Mouse (Mus musculus) kidney, embryonic 15.5 days (tissue): ENCODE measurements at regions not wholly inside any gene's neighbourhood (a gene's known extent, or its start where the extent isn't known, plus 50 kb on each side); places are given as distances from the start of the nearest gene placed in this dataset.
A peak's percentile ranks its signal among the peaks of the same experiment; 100 is the strongest.

Experiments used
- ATAC-seq: fragments of 200-750 bp; cut with Nextera tagmentation; replicated peaks from 2 replicates; pipeline ENCODE4 v1.8.0; 2017; ENCODE audit warnings: moderate TSS enrichment; ENCODE audit not compliant: low FRiP score
- H3K27ac ChIP-seq: fragments of 300-500 bp; sonication (generic); 2 replicates; pipeline ENCODE4 v1.5.1; 2015; ENCODE audit warnings: mild to moderate bottlenecking, inconsistent platforms
- H3K27me3 ChIP-seq: fragments of 300-500 bp; sonication (generic); 2 replicates; pipeline ENCODE4 v1.6.1; 2015; ENCODE audit warnings: inconsistent platforms
- H3K36me3 ChIP-seq: fragments of 300-500 bp; sonication (generic); 2 replicates; pipeline ENCODE4 v1.6.1; 2015; ENCODE audit warnings: inconsistent platforms
- H3K4me1 ChIP-seq: fragments of 300-500 bp; sonication (generic); 2 replicates; pipeline ENCODE4 v1.6.1; 2015; ENCODE audit warnings: inconsistent platforms
- H3K4me2 ChIP-seq: fragments of 300-500 bp; sonication (generic); 2 replicates; pipeline ENCODE4 v1.6.1; 2015; ENCODE audit warnings: moderate library complexity, mild to moderate bottlenecking, inconsistent platforms
- H3K4me3 ChIP-seq: fragments of 300-500 bp; sonication (generic); replicated peaks from 2 replicates; pipeline ENCODE4 v1.5.1; 2015; ENCODE audit warnings: mild to moderate bottlenecking, inconsistent platforms
- H3K9ac ChIP-seq: fragments of 300-500 bp; sonication (generic); 2 replicates; pipeline ENCODE4 v1.6.1; 2015; ENCODE audit warnings: mild to moderate bottlenecking, inconsistent platforms
- H3K9me3 ChIP-seq: fragments of 300-500 bp; sonication (generic); replicated peaks from 2 replicates; pipeline ENCODE4 v1.6.1; 2016; ENCODE audit warnings: inconsistent platforms
- WGBS: fragments of 180-500 bp; shearing (Covaris S2); methylation state at CpG from one replicate; pipeline ENCODE4 v1.1.7; 2015; ENCODE audit warnings: mixed read lengths; 5-methylcytosine and 5-hydroxymethylcytosine counted together

DNA sequence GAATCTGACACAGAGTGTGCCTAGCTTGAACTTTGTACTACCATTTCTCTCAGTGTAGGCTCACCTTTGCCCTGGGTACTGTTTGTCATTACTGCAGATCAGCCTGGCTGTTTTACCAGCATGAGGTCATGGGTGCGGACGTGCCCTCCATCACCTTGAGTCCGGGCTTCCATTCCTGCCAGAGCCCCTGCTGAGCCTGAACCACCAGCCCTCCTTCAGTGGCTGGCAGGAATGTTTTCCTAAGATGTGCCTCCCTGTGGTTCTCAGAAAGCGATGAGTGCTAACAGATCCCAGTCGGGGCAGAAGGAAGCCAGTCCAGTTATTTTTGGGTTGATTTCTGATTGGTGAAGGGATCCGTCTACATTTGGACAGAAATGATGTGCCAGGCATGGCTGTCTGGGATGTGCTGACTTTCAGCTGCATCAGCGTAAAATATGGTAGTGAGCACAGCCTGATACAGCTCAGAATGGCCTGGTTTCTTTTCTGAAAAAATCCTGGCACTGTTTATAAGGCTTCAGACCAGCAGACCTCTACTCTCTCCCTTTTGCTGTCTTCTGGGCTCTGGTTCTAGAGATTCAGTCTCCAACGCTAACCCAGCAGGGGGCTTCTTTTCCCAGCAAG is 324.0 kb upstream of the Nfe2l3 start:
- Histone ChIP-seq H3K36me3 (no peaks in the 10 kb centered on the region), H3K9ac (no peak overlapping the region), H3K27ac (no peak overlapping the region), H3K9me3 (no peaks in the 10 kb centered on the region), H3K4me3 (no peak overlapping the region), H3K27me3 (no peaks in the 10 kb centered on the region), H3K4me2 (no peak overlapping the region), H3K4me1 (no peaks in the 10 kb centered on the region)
- WGBS, result 42% methylated on average over 8 of the region's 8 CpGs
- ATAC-seq, result no peak

DNA sequence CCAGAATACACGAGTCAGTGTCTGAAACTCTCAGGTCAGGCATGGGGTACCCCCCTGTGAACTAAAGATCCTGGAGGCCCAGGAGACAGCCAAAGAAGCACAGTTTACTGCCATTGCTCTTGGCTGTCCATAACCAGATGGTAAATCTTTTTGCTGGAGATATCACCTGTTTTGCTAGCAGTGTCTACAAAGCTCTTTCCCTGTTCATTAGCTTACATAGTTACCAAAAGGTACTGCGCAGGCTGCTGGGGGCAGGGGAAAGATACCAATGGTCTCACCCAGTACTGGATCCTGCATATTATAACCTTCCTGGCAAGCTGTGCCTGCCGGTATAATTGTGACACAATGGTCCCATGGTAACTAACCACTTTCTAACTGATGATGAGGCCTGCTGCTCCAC is 321.9 kb upstream of the Nfe2l3 start:
- no peaks in the 10 kb centered on the region for H3K9me3 ChIP-seq
- no peaks in the 10 kb centered on the region for H3K36me3 ChIP-seq
- ATAC-seq, result no peak
- H3K27ac ChIP-seq, result no peak overlapping the region
- H3K4me1 ChIP-seq, result no peaks in the 10 kb centered on the region
- no peak overlapping the region for H3K4me3 ChIP-seq
- H3K9ac ChIP-seq, result no peak overlapping the region
- no peak overlapping the region for H3K4me2 ChIP-seq
- H3K27me3 ChIP-seq, result no peaks in the 10 kb centered on the region
- WGBS, result 90% methylated on average over 3 of the region's 3 CpGs

DNA sequence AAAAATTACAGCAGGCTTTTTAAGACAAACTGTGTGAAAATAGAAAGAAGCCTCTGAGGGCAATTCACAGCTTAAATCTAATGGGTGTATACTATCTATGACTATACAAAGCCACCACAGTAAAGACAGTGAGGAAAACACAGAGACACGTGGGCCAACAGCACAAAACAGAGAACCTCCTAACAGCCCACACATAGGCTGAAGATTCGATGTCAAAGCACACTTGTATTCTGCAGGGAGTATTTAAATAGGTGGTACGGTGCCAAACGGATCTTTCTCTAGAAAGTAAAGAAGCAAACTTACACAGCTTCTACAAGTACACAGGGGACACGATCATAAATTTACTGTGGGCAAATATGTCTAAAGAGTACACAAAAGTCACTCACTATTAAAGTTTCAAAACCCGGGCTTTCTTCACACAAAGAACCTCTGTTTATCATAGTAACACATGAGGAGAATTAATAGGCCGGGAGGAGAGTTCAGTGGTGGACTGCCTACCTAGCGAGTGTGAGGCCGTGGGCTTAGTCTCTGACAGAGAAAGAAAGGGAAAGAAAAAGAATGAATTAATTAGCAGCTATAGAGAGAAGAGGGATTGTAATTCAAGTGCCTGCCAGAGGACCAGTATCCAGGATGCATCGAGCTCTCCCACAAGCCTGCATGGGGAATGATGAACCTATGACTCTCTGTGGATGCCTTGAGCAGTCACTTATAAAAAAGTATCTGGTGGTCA is 317.7 kb upstream of the Nfe2l3 start:
- Histone ChIP-seq H3K27ac (no peak overlapping the region), H3K9ac (no peak overlapping the region), H3K9me3 (no peaks in the 10 kb centered on the region), H3K36me3 (no peaks in the 10 kb centered on the region), H3K4me1 (peaks cover 13% of the 10 kb centered on the region), H3K27me3 (no peaks in the 10 kb centered on the region), H3K4me2 (no peak overlapping the region), H3K4me3 (no peak overlapping the region)
- WGBS, result 70% methylated on average over 10 of the region's 10 CpGs
- ATAC-seq, result no peak

DNA sequence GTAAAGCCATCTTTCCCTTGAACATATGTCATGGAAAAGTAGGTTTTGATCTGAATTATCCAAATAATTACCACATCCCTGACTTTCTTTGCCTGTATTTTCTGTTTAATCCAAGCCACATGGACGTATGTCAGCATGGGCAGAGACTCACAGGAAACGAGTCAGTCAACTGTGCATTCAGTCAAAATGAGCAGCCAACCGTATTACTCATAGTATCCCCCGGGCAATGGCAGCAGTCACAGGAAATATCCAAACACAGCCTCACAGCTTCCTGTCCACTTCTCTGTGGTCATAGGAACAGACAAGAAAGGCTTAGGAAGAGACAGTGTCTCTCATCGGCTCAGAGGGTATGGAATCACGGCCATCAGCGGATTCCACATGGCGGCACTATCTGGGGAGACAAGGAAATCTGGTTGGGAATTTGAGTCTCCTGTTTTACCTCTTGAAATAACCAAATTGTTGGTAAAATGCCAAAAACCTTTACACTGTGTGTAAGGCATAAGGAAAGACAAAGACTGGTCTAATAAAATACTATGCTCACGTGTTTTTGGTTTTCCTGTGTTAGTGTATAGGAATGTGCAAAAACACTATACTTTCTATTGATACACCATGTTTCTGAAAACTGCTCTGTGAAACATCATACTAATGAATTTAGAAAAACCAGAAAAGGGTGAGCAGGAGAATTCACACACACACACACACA is 313.5 kb upstream of the Nfe2l3 start:
- Histone ChIP-seq H3K4me1 (peaks cover 18% of the 10 kb centered on the region), H3K36me3 (no peaks in the 10 kb centered on the region), H3K9ac (no peak overlapping the region), H3K4me2 (0 out of 2 replicates have a peak overlapping the region, but pooled peaks have one; percentile 5), H3K27me3 (no peaks in the 10 kb centered on the region), H3K9me3 (no peaks in the 10 kb centered on the region), H3K4me3 (no peak overlapping the region), H3K27ac (peak overlapping the region; percentile 78; the same call in 1 of the 2 replicates)
- no peak for ATAC-seq
- 48% methylated on average over 9 of the region's 9 CpGs for WGBS

DNA sequence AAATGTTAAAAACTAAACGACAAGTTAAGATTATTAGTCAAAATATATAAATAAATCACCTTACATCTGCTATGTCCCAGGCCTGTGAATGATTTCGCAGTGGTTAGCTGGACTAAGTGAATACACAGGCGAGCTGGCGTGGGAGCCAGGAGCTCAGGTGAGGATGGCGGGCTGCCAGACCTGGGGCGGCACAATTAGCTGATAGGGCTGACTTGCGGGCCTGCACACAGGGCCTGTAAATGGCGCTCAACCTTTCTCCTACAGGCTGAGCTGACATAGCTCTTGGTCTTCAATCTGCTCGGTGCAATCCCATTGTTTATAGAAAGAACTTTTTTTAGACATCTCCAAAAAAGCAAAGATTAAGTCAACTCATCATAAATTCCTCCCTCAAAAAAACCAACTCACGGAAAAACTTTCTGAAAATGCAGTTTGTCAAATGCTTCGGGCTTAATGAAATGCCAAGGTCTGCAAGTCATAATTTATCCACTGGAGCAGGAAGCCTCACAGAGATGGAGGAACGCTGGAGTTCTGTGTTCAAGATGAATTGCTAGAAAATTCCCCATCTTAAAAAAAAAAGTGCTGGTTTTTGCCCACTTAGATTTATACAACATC is 312.7 kb upstream of the Nfe2l3 start:
- H3K27me3 ChIP-seq, result no peaks in the 10 kb centered on the region
- H3K9me3 ChIP-seq, result no peaks in the 10 kb centered on the region
- no peak overlapping the region for H3K4me3 ChIP-seq
- WGBS, result 44% methylated on average over 12 of the region's 12 CpGs
- peaks cover 18% of the 10 kb centered on the region for H3K4me1 ChIP-seq
- no peaks in the 10 kb centered on the region for H3K36me3 ChIP-seq
- no peak for ATAC-seq
- peak overlapping the region; percentile 78 for H3K27ac ChIP-seq
- H3K9ac ChIP-seq, result no peak overlapping the region
- H3K4me2 ChIP-seq, result no peak overlapping the region

DNA sequence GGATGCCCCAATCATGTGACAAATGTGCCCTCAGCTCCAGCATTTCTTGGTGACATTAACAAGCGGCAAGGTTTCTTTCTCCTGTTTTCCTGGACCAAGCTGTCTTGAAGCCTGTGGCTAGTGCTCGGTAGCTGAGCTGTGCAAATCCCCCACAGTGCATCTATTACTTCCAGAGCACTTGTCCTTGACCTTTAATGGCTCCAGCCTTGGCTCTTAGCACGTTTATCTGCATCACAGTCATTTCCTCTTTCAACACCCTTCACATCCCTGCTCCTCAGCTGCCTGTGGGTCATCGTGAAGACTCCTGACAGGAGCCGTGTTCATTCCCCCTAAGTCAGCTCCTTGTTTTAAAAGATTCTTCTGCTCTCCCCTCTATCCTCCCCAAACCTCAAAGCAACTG is 309.5 kb upstream of the Nfe2l3 start:
- H3K9me3 ChIP-seq, result no peaks in the 10 kb centered on the region
- WGBS, result 33% methylated on average over 5 of the region's 5 CpGs

DNA sequence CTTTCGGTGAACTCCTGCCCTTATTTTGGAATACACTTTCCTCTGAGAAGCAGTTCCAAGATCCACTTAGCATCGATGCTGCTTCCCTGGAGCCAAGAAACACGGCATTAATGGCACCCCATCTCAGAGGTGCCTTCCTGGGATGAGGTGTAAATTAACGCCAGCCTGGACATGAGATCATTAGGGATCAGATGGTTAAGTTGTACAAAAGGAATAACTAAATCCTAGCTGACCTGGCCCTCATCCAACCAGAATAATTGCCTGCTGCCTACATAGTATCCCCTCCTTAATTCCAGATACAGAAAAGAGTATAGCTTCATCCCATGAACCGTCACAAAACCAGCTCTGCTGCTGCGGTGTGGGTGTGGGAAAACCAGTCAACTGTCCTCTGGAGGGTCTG is 304.6 kb upstream of the Nfe2l3 start:
- WGBS, result 75% methylated on average over 6 of the region's 6 CpGs
- H3K4me1 ChIP-seq, result no peaks in the 10 kb centered on the region
- H3K4me2 ChIP-seq, result no peak overlapping the region
- no peak overlapping the region for H3K4me3 ChIP-seq
- no peak overlapping the region for H3K9ac ChIP-seq
- no peak overlapping the region for H3K27ac ChIP-seq
- no peaks in the 10 kb centered on the region for H3K27me3 ChIP-seq
- no peaks in the 10 kb centered on the region for H3K9me3 ChIP-seq
- no peaks in the 10 kb centered on the region for H3K36me3 ChIP-seq
- no peak for ATAC-seq

More for the DNA sequence above, 309.5 kb upstream of the Nfe2l3 start:
- Histone ChIP-seq H3K4me1 (peaks cover 18% of the 10 kb centered on the region), H3K4me2 (no peak overlapping the region), H3K4me3 (no peak overlapping the region), H3K9ac (no peak overlapping the region), H3K27me3 (no peaks in the 10 kb centered on the region), H3K36me3 (no peaks in the 10 kb centered on the region), H3K27ac (no peak overlapping the region)
- ATAC-seq, result no peak

DNA sequence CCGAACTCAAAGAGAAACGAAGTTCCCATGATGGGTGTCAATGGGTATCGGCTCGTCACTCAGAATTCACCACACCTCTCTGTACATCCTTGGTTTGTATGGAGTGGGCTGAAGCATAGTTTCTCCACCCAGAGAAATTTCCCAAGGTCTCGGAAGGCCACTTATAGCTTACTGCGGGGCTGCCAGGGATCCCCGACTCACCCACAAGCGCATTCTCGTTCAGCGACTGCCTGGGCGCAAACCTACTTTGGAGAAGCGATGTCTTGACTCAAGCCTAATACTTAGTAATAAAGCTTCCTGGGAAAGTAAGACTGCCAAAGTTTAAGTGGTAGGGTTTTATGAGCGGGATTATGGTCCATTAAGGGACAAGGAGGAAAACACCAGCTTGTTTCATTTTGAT is 303.4 kb upstream of the Nfe2l3 start:
- H3K27ac ChIP-seq, result no peak overlapping the region
- 0 out of 2 replicates have a peak overlapping the region, but pooled peaks have one; percentile 17 for H3K4me2 ChIP-seq
- H3K9me3 ChIP-seq, result no peaks in the 10 kb centered on the region
- ATAC-seq, result no peak
- WGBS, result 93% methylated on average over 13 of the region's 13 CpGs
- H3K4me1 ChIP-seq, result no peaks in the 10 kb centered on the region
- no peak overlapping the region for H3K9ac ChIP-seq
- H3K27me3 ChIP-seq, result no peaks in the 10 kb centered on the region
- H3K36me3 ChIP-seq, result no peaks in the 10 kb centered on the region
- H3K4me3 ChIP-seq, result no peak overlapping the region

DNA sequence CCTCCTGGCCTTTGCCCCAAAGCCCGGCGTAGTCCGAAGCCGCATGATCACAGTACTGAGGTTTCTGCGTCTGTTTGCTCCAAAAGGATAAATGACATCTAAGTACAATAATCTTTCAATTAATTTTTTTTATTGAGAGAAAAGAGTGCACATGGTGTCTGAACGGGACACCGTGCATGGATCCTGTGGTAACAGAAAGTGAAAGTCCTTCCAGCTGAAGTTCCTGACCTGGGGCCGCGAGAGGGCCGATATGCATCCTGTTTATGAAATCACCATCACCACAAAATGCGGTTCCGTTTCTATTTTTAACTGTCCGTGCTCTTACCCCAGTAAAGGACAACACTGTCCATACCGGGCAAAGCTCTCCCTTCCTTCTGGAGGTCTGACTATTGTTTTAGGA is 302.9 kb upstream of the Nfe2l3 start:
- no peak for ATAC-seq
- H3K27ac ChIP-seq, result no peak overlapping the region
- H3K27me3 ChIP-seq, result no peaks in the 10 kb centered on the region
- no peaks in the 10 kb centered on the region for H3K9me3 ChIP-seq
- H3K4me1 ChIP-seq, result no peaks in the 10 kb centered on the region
- H3K36me3 ChIP-seq, result no peaks in the 10 kb centered on the region
- 0 out of 2 replicates have a peak overlapping the region, but pooled peaks have one; percentile 17 for H3K4me2 ChIP-seq
- no peak overlapping the region for H3K4me3 ChIP-seq
- 83% methylated on average over 14 of the region's 14 CpGs for WGBS
- H3K9ac ChIP-seq, result no peak overlapping the region

DNA sequence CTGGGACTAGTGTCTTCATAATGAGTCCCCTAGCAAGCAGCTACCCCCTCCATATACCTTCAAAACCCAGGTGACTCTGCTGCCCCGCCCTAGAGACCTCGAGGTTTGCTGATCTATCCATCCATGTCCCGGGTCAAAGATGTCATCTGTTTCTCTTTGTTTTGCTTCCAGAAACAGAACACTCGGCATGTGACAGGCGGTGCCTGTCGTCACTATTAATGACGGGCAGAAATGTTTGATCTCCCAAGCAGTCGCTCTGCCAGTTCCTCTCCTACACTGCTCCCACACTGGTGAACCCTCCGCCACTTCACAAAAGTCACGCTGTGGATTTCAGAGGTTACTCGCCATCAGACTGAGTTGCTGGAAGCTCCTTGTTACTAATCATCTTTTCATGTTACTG is 287.7 kb upstream of the Nfe2l3 start:
- Histone ChIP-seq H3K36me3 (no peaks in the 10 kb centered on the region), H3K4me1 (peaks cover 29% of the 10 kb centered on the region), H3K9ac (no peak overlapping the region), H3K27me3 (no peaks in the 10 kb centered on the region), H3K4me2 (peak overlapping the region; percentile 12; the same call in 1 of the 2 replicates), H3K27ac (no peak overlapping the region), H3K4me3 (no peak overlapping the region), H3K9me3 (no peaks in the 10 kb centered on the region)
- 30% methylated on average over 11 of the region's 11 CpGs for WGBS
- ATAC-seq, result no peak

DNA sequence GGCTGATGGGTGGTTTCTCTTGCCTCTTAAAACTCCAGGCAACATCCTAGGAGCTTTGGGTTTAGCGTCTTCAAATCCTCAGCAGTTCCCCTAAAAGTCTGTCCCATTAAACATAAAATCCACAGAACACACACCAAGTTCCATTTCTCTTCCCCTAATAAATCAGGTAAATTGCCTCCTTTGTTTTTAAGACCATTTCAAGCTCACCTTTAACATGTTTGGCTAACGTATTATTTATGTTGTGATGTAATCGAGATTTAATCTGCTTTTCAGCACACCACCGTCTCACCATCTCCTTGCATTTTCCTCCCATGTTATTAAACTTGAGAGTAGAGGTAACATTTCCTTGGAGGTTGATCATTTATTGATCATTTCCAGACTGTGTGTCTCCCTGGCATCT is 286.6 kb upstream of the Nfe2l3 start:
- Histone ChIP-seq H3K4me1 (peaks cover 29% of the 10 kb centered on the region), H3K9me3 (no peaks in the 10 kb centered on the region), H3K36me3 (no peaks in the 10 kb centered on the region), H3K4me3 (no peak overlapping the region), H3K27ac (no peak overlapping the region), H3K27me3 (no peaks in the 10 kb centered on the region), H3K9ac (no peak overlapping the region), H3K4me2 (no peak overlapping the region)
- 39% methylated on average over 4 of the region's 4 CpGs for WGBS
- no peak for ATAC-seq

DNA sequence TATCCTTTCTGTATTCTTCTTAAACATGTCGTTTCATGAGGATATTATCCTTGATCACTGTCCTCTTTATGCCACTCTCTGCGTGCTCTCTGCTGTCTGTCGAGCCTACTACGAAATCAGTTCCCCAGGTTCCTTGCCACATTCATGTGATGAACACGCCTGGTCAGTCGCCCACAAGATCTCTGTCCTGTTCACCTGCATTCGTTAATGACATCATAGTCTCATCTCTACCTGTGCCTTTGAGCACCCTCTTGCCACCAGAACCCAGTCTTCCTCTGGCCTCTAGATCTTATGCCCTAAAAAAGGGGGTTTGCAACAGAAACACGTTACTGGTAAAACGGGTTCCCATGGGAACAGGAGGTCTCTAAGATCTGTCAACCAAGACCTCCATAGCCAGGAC is 283.6 kb upstream of the Nfe2l3 start:
- H3K9ac ChIP-seq, result no peak overlapping the region
- no peak overlapping the region for H3K4me2 ChIP-seq
- 81% methylated on average over 9 of the region's 9 CpGs for whole genome bisulfite sequencing
- ATAC-seq, result no peak
- H3K4me3 ChIP-seq, result no peak overlapping the region
- no peaks in the 10 kb centered on the region for H3K9me3 ChIP-seq
- no peak overlapping the region for H3K27ac ChIP-seq
- no peaks in the 10 kb centered on the region for H3K27me3 ChIP-seq
- peaks cover 24% of the 10 kb centered on the region for H3K4me1 ChIP-seq
- no peaks in the 10 kb centered on the region for H3K36me3 ChIP-seq
